Mouse (Mus musculus) urinary bladder, postnatal 36 days (tissue): Measurements from ENCODE around the gene Ikzf1.

ENCODE experiments used
- DNase-seq, 2 experiments: peaks; one replicate each; pipeline ENCODE4 v3.0.0; 2022; ENCODE audit warnings: low spot score in 2 of 2, mixed read lengths in 1 of 2

The Ikzf1 gene

GRCm38 (mm10) chr11:11684930-11685852 lies at the start of gene Ikzf1:
Gene Ikzf1, plus strand, starts transcription at chr11:11685003.
- no peak for DNase-seq

- DNase-seq = no peak
These were observed 40.5 kb upstream of the Ikzf1 start for GRCm38 (mm10) chr11:11644303-11644702.

GRCm38 (mm10) chr11:11656388-11656787 lies 28.4 kb upstream of the Ikzf1 start:
- DNase-seq = no peak

- DNase-seq = no peak
These were observed 27.7 kb upstream of the Ikzf1 start for GRCm38 (mm10) chr11:11656995-11657530.

- DNase-seq = no peak
These were observed 27.2 kb upstream of the Ikzf1 start for GRCm38 (mm10) chr11:11657634-11658033.

GRCm38 (mm10) chr11:11658834-11659233 lies 26.0 kb upstream of the Ikzf1 start:
- no peak for DNase-seq

GRCm38 (mm10) chr11:11660651-11661050 lies 24.2 kb upstream of the Ikzf1 start:
- no peak for DNase-seq

- no peak for DNase-seq
These were observed 17.4 kb upstream of the Ikzf1 start for GRCm38 (mm10) chr11:11667254-11667921.

- no peak for DNase-seq
These were observed 16.9 kb upstream of the Ikzf1 start for GRCm38 (mm10) chr11:11667922-11668290.

GRCm38 (mm10) chr11:11672974-11673373 lies 11.8 kb upstream of the Ikzf1 start:
- no peak for DNase-seq

- DNase-seq = no peak
These were observed 9.7 kb upstream of the Ikzf1 start for GRCm38 (mm10) chr11:11675063-11675462.

GRCm38 (mm10) chr11:11676068-11676741 lies 8.6 kb upstream of the Ikzf1 start:
- no peak for DNase-seq

- DNase-seq = no peak
These were observed 7.6 kb upstream of the Ikzf1 start for GRCm38 (mm10) chr11:11677165-11677564.

GRCm38 (mm10) chr11:11678972-11679371 lies 5.8 kb upstream of the Ikzf1 start:
- DNase-seq = no peak

- DNase-seq = no peak
These were observed 510 bp upstream of the Ikzf1 start for GRCm38 (mm10) chr11:11684056-11684929.

GRCm38 (mm10) chr11:11685853-11686395 lies 1.1 kb downstream of the Ikzf1 start:
- DNase-seq = peak; percentile 8 to 58

- no peak for DNase-seq
These were observed 1.8 kb downstream of the Ikzf1 start for GRCm38 (mm10) chr11:11686569-11687051.

GRCm38 (mm10) chr11:11687551-11688185 lies 2.9 kb downstream of the Ikzf1 start:
- no peak for DNase-seq

- no peak for DNase-seq
These were observed 4.0 kb downstream of the Ikzf1 start for GRCm38 (mm10) chr11:11688766-11689330.

- DNase-seq = no peak
These were observed 4.9 kb downstream of the Ikzf1 start for GRCm38 (mm10) chr11:11689701-11690058.
